Mouse (Mus musculus): ENCODE measurements around the gene Myo3b. TPM values are rescaled to one million over a fixed set of nuclear protein-coding genes. Genes with fewer than 3 reads are reported as not detected.
"Not testable (repeated sequence)": the region's sequence is repeated elsewhere in the genome, so short reads cannot be mapped to it uniquely, and the experiment has no call there.

Gene Myo3b
- polyA plus RNA-seq, 1 experiment from 2014 or later: 0.07 TPM

GRCm38 (mm10) chr2:70234450-70234849 lies 195.5 kb downstream of the Myo3b start:
- WGBS: 43% methylated on average over 3 of the region's 4 CpGs
- not testable (repeated sequence) for H3K9ac ChIP-seq (ENCODE audit: low read depth, low read length); H3K4me1 ChIP-seq (ENCODE audit: control insufficient read depth, insufficient read depth, low read length); H3K4me2 ChIP-seq (ENCODE audit: low read depth, low read length); H3K4me3 ChIP-seq (ENCODE audit: low read length); H3K27ac ChIP-seq (ENCODE audit: low read length); H3K27me3 ChIP-seq (replicated peaks; ENCODE audit: control insufficient read depth, insufficient read depth, low read length); H3K36me3 ChIP-seq (ENCODE audit: control insufficient read depth, insufficient read depth, low read length); H3K9me3 ChIP-seq (ENCODE audit: control insufficient read depth, low read length); ATAC-seq

GRCm38 (mm10) chr2:70245981-70246380 lies 207.1 kb downstream of the Myo3b start:
- Histone ChIP-seq H3K4me1 (ENCODE audit: control insufficient read depth, insufficient read depth, low read length) (no peaks in the 10 kb centered on the region), H3K4me2 (ENCODE audit: low read depth, low read length) (no peak overlapping the region), H3K9ac (ENCODE audit: low read depth, low read length) (no peak overlapping the region), H3K9me3 (ENCODE audit: control insufficient read depth, low read length) (no peaks in the 10 kb centered on the region), H3K4me3 (ENCODE audit: low read length) (no peak overlapping the region), H3K27ac (ENCODE audit: low read length) (no peak overlapping the region), H3K36me3 (ENCODE audit: control insufficient read depth, insufficient read depth, low read length) (no peaks in the 10 kb centered on the region), H3K27me3 (replicated peaks; ENCODE audit: control insufficient read depth, insufficient read depth, low read length) (0 out of 2 replicates have a peak, but pooled peaks cover 2% of the 10 kb centered on the region)
- 58% methylated on average over 4 of the region's 4 CpGs for WGBS
- ATAC-seq: no peak

- Histone ChIP-seq H3K9me3 (ENCODE audit: control insufficient read depth, low read length) (no peaks in the 10 kb centered on the region), H3K4me2 (ENCODE audit: low read depth, low read length) (no peak overlapping the region), H3K9ac (ENCODE audit: low read depth, low read length) (no peak overlapping the region), H3K4me1 (ENCODE audit: control insufficient read depth, insufficient read depth, low read length) (no peaks in the 10 kb centered on the region), H3K36me3 (ENCODE audit: control insufficient read depth, insufficient read depth, low read length) (no peaks in the 10 kb centered on the region), H3K27ac (ENCODE audit: low read length) (no peak overlapping the region), H3K27me3 (replicated peaks; ENCODE audit: control insufficient read depth, insufficient read depth, low read length) (0 out of 2 replicates have a peak, but pooled peaks cover 2% of the 10 kb centered on the region), H3K4me3 (ENCODE audit: low read length) (no peak overlapping the region)
- no peak for ATAC-seq
- 79% methylated on average over 7 of the region's 7 CpGs for WGBS
These were observed 209.7 kb downstream of the Myo3b start for GRCm38 (mm10) chr2:70248616-70249015.

- Histone ChIP-seq H3K27ac (ENCODE audit: low read length) (no peak overlapping the region), H3K36me3 (ENCODE audit: control insufficient read depth, insufficient read depth, low read length) (no peaks in the 10 kb centered on the region), H3K9me3 (ENCODE audit: control insufficient read depth, low read length) (no peaks in the 10 kb centered on the region), H3K4me3 (ENCODE audit: low read length) (no peak overlapping the region), H3K4me1 (ENCODE audit: control insufficient read depth, insufficient read depth, low read length) (no peaks in the 10 kb centered on the region), H3K27me3 (replicated peaks; ENCODE audit: control insufficient read depth, insufficient read depth, low read length) (0 out of 2 replicates have a peak, but pooled peaks cover 2% of the 10 kb centered on the region), H3K4me2 (ENCODE audit: low read depth, low read length) (no peak overlapping the region), H3K9ac (ENCODE audit: low read depth, low read length) (no peak overlapping the region)
- WGBS: 46% methylated on average over 4 of the region's 4 CpGs
- no peak for ATAC-seq
These were observed 210.9 kb downstream of the Myo3b start for GRCm38 (mm10) chr2:70249872-70250271.

GRCm38 (mm10) chr2:70251256-70251655 lies 212.3 kb downstream of the Myo3b start:
- H3K36me3 ChIP-seq (ENCODE audit: control insufficient read depth, insufficient read depth, low read length): no peaks in the 10 kb centered on the region
- WGBS: 89% methylated on average over 10 of the region's 10 CpGs
- H3K4me2 ChIP-seq (ENCODE audit: low read depth, low read length): no peak overlapping the region
- no peaks in the 10 kb centered on the region for H3K4me1 ChIP-seq (ENCODE audit: control insufficient read depth, insufficient read depth, low read length)
- H3K27ac ChIP-seq (ENCODE audit: low read length): no peak overlapping the region
- 0 out of 2 replicates have a peak, but pooled peaks cover 2% of the 10 kb centered on the region for H3K27me3 ChIP-seq (replicated peaks; ENCODE audit: control insufficient read depth, insufficient read depth, low read length)
- no peak for ATAC-seq
- H3K9ac ChIP-seq (ENCODE audit: low read depth, low read length): no peak overlapping the region
- H3K4me3 ChIP-seq (ENCODE audit: low read length): no peak overlapping the region
- no peaks in the 10 kb centered on the region for H3K9me3 ChIP-seq (ENCODE audit: control insufficient read depth, low read length)

GRCm38 (mm10) chr2:70259357-70260000 lies 220.6 kb downstream of the Myo3b start:
- ATAC-seq: no peak
- WGBS: 16% methylated on average over 8 of the region's 8 CpGs

GRCm38 (mm10) chr2:70260646-70261195 lies 221.8 kb downstream of the Myo3b start:
- Histone ChIP-seq H3K9me3 (ENCODE audit: control insufficient read depth, low read length) (no peaks in the 10 kb centered on the region), H3K4me2 (ENCODE audit: low read depth, low read length) (no peak overlapping the region), H3K27me3 (replicated peaks; ENCODE audit: control insufficient read depth, insufficient read depth, low read length) (no peaks in the 10 kb centered on the region), H3K36me3 (ENCODE audit: control insufficient read depth, insufficient read depth, low read length) (no peaks in the 10 kb centered on the region), H3K4me1 (ENCODE audit: control insufficient read depth, insufficient read depth, low read length) (peaks cover 6% of the 10 kb centered on the region), H3K27ac (ENCODE audit: low read length) (no peak overlapping the region), H3K4me3 (ENCODE audit: low read length) (no peak overlapping the region), H3K9ac (ENCODE audit: low read depth, low read length) (no peak overlapping the region)
- 47% methylated on average over 2 of the region's 2 CpGs for WGBS
- no peak for ATAC-seq

More at GRCm38 (mm10) chr2:70259357-70260000, 220.6 kb downstream of the Myo3b start:
- H3K4me3 ChIP-seq (ENCODE audit: low read length): no peak overlapping the region
- no peak overlapping the region for H3K9ac ChIP-seq (ENCODE audit: low read depth, low read length)
- no peaks in the 10 kb centered on the region for H3K9me3 ChIP-seq (ENCODE audit: control insufficient read depth, low read length)
- peaks cover 6% of the 10 kb centered on the region for H3K4me1 ChIP-seq (ENCODE audit: control insufficient read depth, insufficient read depth, low read length)
- H3K36me3 ChIP-seq (ENCODE audit: control insufficient read depth, insufficient read depth, low read length): no peaks in the 10 kb centered on the region
- H3K27me3 ChIP-seq (replicated peaks; ENCODE audit: control insufficient read depth, insufficient read depth, low read length): no peaks in the 10 kb centered on the region
- no peak overlapping the region for H3K4me2 ChIP-seq (ENCODE audit: low read depth, low read length)
- no peak overlapping the region for H3K27ac ChIP-seq (ENCODE audit: low read length)

- WGBS: 59% methylated on average over 8 of the region's 8 CpGs
- no peaks in the 10 kb centered on the region for H3K27me3 ChIP-seq (replicated peaks; ENCODE audit: control insufficient read depth, insufficient read depth, low read length)
- no peaks in the 10 kb centered on the region for H3K36me3 ChIP-seq (ENCODE audit: control insufficient read depth, insufficient read depth, low read length)
- no peak overlapping the region for H3K4me3 ChIP-seq (ENCODE audit: low read length)
- H3K4me2 ChIP-seq (ENCODE audit: low read depth, low read length): no peak overlapping the region
- no peaks in the 10 kb centered on the region for H3K9me3 ChIP-seq (ENCODE audit: control insufficient read depth, low read length)
- no peak for ATAC-seq
- H3K4me1 ChIP-seq (ENCODE audit: control insufficient read depth, insufficient read depth, low read length): peaks cover 6% of the 10 kb centered on the region
- H3K27ac ChIP-seq (ENCODE audit: low read length): peak overlapping the region; percentile 35; the same call in 1 of the 2 replicates
- no peak overlapping the region for H3K9ac ChIP-seq (ENCODE audit: low read depth, low read length)
These were observed 223.0 kb downstream of the Myo3b start for GRCm38 (mm10) chr2:70261703-70262564.

GRCm38 (mm10) chr2:70262565-70263082 lies 223.7 kb downstream of the Myo3b start:
- H3K36me3 ChIP-seq (ENCODE audit: control insufficient read depth, insufficient read depth, low read length): no peaks in the 10 kb centered on the region
- peaks cover 6% of the 10 kb centered on the region for H3K4me1 ChIP-seq (ENCODE audit: control insufficient read depth, insufficient read depth, low read length)
- H3K27ac ChIP-seq (ENCODE audit: low read length): peak overlapping the region; percentile 35
- 35% methylated on average over 9 of the region's 9 CpGs for WGBS
- no peak overlapping the region for H3K9ac ChIP-seq (ENCODE audit: low read depth, low read length)
- H3K4me2 ChIP-seq (ENCODE audit: low read depth, low read length): no peak overlapping the region
- H3K27me3 ChIP-seq (replicated peaks; ENCODE audit: control insufficient read depth, insufficient read depth, low read length): no peaks in the 10 kb centered on the region
- no peaks in the 10 kb centered on the region for H3K9me3 ChIP-seq (ENCODE audit: control insufficient read depth, low read length)
- H3K4me3 ChIP-seq (ENCODE audit: low read length): no peak overlapping the region
- ATAC-seq: no peak
